Mouse (Mus musculus): ENCODE data around the gene Dnajc7. TPM values are rescaled to one million over a fixed set of nuclear protein-coding genes. Genes with fewer than 3 reads are reported as not detected.

Gene Dnajc7
- total RNA-seq, 2 experiments from 2014 or later: 248 to 263 TPM

DNA sequence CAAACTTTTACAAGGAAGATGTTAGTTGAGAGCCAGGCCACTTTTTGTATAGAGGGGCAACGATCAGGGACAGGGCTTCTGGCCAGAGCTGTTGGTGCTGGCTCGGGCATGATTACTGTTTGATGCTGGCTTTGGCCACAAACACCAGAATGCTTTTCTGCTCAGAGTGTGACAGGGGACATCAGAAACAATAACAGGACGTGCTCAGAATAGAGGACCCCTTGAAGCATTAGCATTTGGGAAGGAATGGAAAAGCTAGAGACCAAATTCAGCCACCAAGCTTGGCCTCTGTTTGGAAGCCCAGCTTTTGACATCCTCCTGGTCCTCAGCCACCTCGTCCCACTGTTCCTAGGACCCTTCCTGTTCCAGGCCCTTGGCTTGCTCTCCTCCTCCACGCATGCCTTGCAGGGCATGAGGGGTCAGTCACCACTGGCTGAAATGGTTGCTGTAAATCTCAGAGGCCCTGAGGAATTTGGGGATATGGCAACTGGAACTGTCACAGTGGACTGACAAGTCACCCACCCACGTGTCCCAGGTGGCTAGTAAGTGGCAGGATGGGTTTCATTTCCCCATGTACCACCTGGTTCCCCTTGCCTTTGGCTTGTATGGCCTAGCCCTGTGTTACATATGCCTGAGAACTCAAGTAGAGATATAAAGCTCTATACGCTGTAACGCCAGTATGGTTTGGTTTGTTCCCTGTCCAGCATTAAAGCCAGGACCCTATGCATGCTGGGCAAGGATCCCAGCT is 41.9 kb downstream of the Dnajc7 start:
- intact Hi-C loops (cut with DNase I): loop anchor here (2.0 kb wide), 1 partner anchor 33 kb away; no protein-coding TSS in a partner anchor
- Histone ChIP-seq H3K4me3 (peak overlapping the region; percentile 70), H3K27ac (peak overlapping the region; percentile 85)
- no peak for TF ChIP-seq CTCF (IDR thresholded peaks at IDR 0.05)
- no peak for DNase-seq (ENCODE audit: extremely low spot score in 1 of 2, low spot score in 2 of 2)

DNA sequence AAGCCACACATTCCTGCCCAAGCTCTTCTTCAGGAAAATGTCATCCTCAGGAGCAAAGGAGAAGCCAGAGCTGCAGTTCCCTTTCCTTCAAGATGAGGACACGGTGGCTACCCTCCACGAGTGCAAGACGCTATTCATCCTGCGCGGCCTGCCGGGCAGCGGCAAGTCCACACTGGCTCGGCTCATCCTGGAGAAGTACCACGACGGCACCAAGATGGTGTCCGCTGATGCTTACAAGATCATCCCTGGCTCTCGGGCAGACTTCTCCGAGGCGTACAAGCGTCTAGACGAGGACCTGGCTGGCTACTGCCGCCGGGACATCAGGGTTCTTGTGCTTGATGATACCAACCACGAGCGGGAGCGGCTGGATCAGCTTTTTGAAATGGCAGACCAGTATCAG is 43.7 kb downstream of the Dnajc7 start:
- TF ChIP-seq CTCF (IDR thresholded peaks at IDR 0.05): no peak
- intact Hi-C loops (cut with DNase I): no loop called here
- H3K27ac ChIP-seq: peak overlapping the region; percentile 85
- no peak for DNase-seq (ENCODE audit: extremely low spot score in 1 of 2, low spot score in 2 of 2)
- peak overlapping the region; percentile 70 for H3K4me3 ChIP-seq

DNA sequence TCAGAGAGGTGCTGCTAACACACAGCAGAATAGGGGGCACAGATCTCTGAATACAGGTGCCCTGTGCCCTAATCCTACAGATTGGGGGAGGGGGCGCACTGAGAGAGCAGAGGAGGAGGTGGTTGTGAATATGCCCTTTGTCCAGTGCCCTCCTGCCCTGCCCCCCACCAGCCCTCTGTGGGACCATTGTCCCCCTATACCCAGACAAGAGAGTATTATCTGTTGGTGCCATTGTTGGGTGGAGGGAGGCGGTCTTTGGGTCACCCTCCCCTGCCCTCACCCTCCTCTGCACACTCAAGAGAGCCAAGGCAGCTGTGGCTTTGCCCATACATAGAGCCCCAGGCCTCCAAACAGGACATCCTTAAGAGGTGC is 44.5 kb downstream of the Dnajc7 start:
- peak in 1 of 2 experiments; percentile 58 for DNase-seq (ENCODE audit: extremely low spot score in 1 of 2, low spot score in 2 of 2)
- Histone ChIP-seq H3K4me3 (peak overlapping the region; percentile 70), H3K27ac (peak overlapping the region; percentile 85)
- no peak for TF ChIP-seq CTCF (IDR thresholded peaks at IDR 0.05)
- intact Hi-C loops (cut with DNase I): no loop called here

DNA sequence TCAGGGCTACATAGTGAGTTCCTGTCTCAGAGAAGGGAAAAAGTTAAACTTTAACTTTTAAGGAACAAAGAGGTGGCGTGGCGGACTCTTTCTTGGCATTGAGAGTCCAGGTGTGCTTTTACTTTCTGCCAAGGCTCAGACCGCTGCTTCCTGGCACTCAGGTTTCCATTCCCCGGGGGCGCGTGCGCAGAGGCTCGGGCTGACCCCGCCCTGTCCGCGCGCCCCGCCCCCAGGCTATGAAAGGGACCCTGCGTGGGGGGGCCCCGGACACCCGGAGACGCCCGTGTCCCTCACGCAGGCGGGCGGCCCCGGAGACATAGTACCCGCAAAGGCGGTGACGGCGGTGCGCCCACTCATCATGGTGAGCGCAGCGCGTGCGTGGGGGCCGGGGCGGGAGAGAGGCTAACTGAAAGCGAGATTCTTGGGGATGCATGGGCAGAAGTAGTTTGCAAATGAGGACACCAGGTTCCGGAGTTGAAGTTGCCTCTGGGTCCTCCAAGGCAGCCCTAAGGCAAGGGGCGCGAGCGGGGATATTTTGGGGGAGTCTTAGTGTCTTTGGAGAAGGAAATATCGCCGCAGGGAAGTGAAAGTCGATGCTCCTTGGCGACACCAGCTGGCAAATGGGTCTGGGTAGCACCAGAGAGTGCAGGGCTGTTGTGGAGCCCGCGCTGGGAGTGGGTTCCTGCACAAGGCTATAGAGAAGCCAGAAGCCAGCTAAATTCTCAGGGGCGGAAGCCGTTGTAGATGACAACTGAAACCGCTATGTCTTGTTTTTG is 45.1 kb downstream of the Dnajc7 start, which contains the start of gene Cnp:
Gene Cnp, plus strand, starts transcription at position 197 of the 776 bp plus-strand sequence.
- TF ChIP-seq CTCF (IDR thresholded peaks at IDR 0.05): peak; percentile 6; the same call in 1 of the 2 replicates
- peak; percentile 64 to 67 for DNase-seq (ENCODE audit: extremely low spot score in 1 of 2, low spot score in 2 of 2)
- intact Hi-C loops (cut with DNase I): no loop called here
- Histone ChIP-seq H3K27ac (peak within 1 kb of the TSS; percentile 85), H3K4me3 (peak within 1 kb of the TSS; percentile 70)

DNA sequence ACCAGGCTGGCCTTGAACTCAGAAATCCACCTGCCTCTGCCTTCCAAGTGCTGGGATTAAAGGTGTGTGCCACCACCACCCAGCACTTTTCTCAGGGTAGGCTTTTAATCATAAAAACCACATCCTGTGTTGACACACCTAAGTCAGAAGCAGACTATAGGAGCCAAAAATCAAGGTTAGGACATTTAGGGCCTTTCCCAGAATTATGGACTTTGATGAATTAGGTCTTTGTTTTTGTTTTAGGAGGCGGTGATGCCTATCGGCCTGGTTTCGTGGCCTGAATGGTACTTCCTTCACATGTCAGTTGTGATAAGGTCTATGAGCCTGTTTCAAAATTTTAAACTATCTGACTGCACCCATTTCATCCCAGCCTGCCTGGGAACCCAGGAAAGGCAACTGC is 45.8 kb downstream of the Dnajc7 start:
- Histone ChIP-seq H3K27ac (peak overlapping the region; percentile 85), H3K4me3 (no peak overlapping the region; the same call in 1 of the 2 replicates)
- TF ChIP-seq CTCF (IDR thresholded peaks at IDR 0.05): no peak
- intact Hi-C loops (cut with DNase I): no loop called here
- no peak for DNase-seq (ENCODE audit: extremely low spot score in 1 of 2, low spot score in 2 of 2)

DNA sequence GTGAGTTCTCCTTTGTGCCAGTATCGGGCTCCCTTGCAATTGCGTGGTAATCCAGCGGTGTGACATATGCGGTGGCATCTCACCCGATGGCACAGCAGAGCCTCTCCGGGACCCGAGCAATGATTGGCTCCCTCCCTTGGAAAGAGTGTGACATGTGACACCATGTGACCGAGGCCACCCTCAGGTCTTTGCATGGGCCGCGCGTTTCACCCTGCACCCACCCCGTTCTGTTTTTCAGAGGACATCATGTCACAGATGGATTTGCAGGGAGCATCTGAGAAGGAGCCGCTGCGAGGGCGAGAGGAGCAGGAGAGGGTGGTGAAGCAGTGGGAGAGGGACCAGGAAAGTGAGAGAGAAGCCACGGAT is 48.8 kb downstream of the Dnajc7 start:
- Histone ChIP-seq H3K27ac (peak overlapping the region; percentile 67), H3K4me3 (peak overlapping the region; percentile 34)
- intact Hi-C loops (cut with DNase I): loop anchor here (2.0 kb wide), 6 partner anchors 40 to 388 kb away; partner anchors contain the start of gene Nkiras2
- peak; percentile 42 to 63 for DNase-seq (ENCODE audit: extremely low spot score in 1 of 2, low spot score in 2 of 2)
- no peak for TF ChIP-seq CTCF (IDR thresholded peaks at IDR 0.05)

DNA sequence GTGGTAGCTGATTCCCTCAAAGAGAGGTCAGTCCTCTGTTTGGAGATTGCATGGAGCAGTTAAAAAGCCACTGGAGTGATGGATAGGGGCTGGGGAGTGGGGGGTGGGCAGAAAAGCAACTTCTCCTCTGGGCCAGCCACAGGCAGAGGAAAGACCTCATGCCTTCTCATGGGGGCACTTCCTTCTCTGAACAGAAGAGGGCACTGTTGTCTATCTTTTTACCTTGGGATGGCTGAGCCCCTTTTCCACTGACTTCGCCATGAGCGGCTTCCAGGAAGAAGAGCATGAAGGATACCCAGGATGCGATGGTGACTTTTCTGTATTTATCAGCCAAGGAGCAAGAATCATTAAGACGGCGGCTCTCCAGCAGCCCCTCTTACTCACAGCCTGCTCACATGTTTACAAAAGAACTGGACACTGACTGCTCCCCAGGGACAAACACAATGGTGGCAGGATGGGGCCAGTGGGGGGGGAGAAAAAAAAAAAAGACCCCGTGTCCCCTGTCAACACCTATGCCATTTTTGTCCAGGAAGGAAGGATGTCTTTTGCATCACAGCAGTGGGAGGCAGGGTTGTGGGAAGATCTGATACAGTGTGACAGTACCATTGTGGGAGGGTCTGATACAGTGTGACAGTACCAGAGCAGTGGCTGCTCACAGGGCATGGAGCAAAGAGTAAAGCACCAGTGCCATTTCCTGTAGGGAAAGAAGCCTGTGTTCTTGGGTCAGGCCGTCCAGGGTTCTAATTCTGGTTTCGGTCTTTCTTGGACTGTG is 49.4 kb downstream of the Dnajc7 start:
- peak; percentile 92 for TF ChIP-seq CTCF (IDR thresholded peaks at IDR 0.05)
- DNase-seq (ENCODE audit: extremely low spot score in 1 of 2, low spot score in 2 of 2): peak; percentile 74 to 78
- intact Hi-C loops (cut with DNase I): loop anchor here (2.0 kb wide), 6 partner anchors 40 to 388 kb away; partner anchors contain the start of gene Nkiras2
- Histone ChIP-seq H3K4me3 (peak overlapping the region; percentile 34), H3K27ac (peak overlapping the region; percentile 67)

DNA sequence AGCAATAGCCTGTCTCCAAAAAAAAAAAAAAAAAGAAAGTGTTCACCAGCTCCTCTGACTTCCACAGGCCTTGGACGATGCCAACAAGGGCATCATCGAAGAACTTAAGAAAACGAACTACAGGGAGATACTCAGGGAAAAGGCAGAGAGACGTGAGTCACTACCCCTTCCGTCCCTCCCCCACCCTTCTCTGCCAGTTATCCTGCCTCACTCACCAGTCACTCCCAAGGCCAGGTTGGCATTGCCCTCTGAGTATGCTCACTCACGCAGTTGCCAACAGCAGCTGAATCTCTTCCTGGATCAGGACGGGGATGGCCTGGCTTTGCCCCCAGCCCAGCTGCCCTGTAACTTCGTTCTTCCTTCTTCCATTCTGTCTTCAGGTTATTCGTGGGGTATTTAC is 50.2 kb downstream of the Dnajc7 start:
- no peak overlapping the region for H3K4me3 ChIP-seq
- no peak for DNase-seq (ENCODE audit: extremely low spot score in 1 of 2, low spot score in 2 of 2)
- intact Hi-C loops (cut with DNase I): loop anchor here (2.0 kb wide), 6 partner anchors 41 to 389 kb away; partner anchors contain the start of gene Nkiras2
- no peak for TF ChIP-seq CTCF (IDR thresholded peaks at IDR 0.05)
- H3K27ac ChIP-seq: no peak overlapping the region

DNA sequence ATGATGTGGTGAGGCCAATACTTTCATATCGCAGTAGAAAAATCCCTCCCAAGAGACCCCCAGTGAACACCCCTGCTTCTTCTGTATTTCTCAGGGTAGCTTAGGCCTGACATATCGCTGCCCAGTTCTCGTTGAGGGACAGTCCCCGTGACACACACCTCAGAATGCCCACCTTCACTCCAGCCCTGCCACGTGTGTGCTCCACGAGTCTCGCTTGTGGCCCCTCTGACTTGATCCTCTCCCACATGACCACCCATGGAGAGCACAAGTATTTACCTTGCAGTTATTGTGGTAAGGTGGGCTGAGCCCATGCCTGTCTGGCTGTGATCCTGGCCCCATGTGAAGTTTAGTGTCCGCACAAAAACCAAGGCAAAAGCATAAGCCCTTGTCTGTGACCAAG is 51.3 kb downstream of the Dnajc7 start:
- no peak for TF ChIP-seq CTCF (IDR thresholded peaks at IDR 0.05)
- no peak for DNase-seq (ENCODE audit: extremely low spot score in 1 of 2, low spot score in 2 of 2)
- intact Hi-C loops (cut with DNase I): no loop called here
- Histone ChIP-seq H3K4me3 (no peak overlapping the region), H3K27ac (no peak overlapping the region)

DNA sequence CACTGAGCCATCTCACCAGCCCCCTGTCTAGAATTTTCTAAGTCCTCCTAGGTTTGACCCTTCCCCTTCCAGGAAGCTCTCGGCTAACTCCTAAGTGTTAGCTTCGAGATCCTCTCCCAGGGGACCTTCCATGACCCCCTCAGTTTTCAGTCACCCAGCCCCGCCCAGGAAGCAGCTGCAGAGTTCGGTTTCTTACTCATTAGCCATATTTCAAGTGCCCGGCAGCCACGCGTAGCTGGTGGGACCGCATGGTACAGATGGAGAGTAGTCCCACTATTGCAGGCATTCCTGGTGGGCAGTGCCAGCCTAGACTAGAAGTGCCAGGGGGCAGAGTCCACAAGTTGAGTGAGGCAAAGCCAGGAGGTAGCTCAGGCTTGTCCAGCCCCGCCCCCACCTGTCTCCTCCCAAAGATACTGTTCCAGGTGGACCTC is 52.1 kb downstream of the Dnajc7 start:
- Histone ChIP-seq H3K27ac (no peak overlapping the region), H3K4me3 (no peak overlapping the region)
- TF ChIP-seq CTCF (IDR thresholded peaks at IDR 0.05): no peak
- intact Hi-C loops (cut with DNase I): no loop called here
- DNase-seq (ENCODE audit: extremely low spot score in 1 of 2, low spot score in 2 of 2): no peak

DNA sequence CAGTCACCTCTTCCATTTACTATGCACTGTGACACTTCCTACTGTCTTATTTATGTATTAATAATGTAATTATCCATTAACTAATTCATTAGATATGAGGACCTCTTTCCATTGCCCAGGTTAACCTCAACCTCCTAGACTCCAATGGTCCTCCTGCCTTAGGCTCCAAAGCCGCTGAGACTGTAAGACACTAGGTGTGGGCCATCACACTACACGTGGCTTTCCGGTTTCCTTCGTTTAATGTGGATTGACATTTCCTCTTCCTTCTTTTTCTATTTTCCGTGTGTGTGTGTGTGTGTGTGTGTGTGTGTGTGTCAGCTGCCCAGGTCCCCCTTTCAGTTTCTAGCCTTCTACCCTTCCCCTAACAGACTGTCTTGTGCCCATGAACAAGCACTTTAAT is 52.7 kb downstream of the Dnajc7 start:
- Histone ChIP-seq H3K4me3 (no peak overlapping the region), H3K27ac (no peak overlapping the region)
- intact Hi-C loops (cut with DNase I): no loop called here
- no peak for DNase-seq (ENCODE audit: extremely low spot score in 1 of 2, low spot score in 2 of 2)
- TF ChIP-seq CTCF (IDR thresholded peaks at IDR 0.05): no peak

All from left cerebral cortex, adult 2 months (tissue).